17 mouse cellular contexts compared by ENCODE assay signal in the genomic region with DNA sequence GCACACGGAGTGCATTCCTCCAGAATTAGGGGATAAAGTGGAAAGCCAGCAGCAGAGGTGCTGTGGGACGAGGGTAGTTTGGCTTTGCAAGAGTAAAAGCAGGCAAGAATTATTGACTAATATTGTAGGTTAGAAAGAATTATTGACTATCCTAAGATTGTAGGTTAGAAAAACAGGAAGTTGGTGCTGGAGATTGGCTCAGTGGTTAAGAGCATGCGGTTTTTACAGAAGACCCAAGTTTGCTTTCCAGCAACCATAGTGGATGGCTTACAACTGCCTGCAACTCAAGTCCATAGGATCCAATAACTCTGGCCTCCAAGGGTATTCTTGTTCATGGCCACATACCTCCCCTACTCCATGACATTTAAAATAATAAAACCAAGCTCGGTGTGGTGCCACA. TPM values are rescaled to one million over a fixed set of nuclear protein-coding genes. Genes with fewer than 3 reads are reported as not detected.
"Had no signal": no experiment of that assay in that cellular context is flagged by ENCODE, and none has a peak within 500 bp of the region (broad histone marks: within the 10 kb centered on the region; RNA-seq: fewer than 3 reads in every experiment).

No protein-coding gene starts in this region.

- ATAC-seq: intestine, postnatal 0 days had no signal

- H3K27ac ChIP-seq: kidney, embryonic 15.5 days; left cerebral cortex, adult 2 months; liver, embryonic 13.5 days; midbrain, embryonic 10.5 days; neural tube, embryonic 13.5 days had no signal

- H3K4me3 ChIP-seq: kidney, embryonic 15.5 days; left cerebral cortex, adult 2 months; liver, embryonic 13.5 days; megakaryocyte, embryonic 14.5 days; midbrain, embryonic 10.5 days; myocyte; neural tube, embryonic 13.5 days had no signal

- H3K36me3 ChIP-seq: kidney, embryonic 15.5 days; liver, embryonic 13.5 days; midbrain, embryonic 10.5 days; neural tube, embryonic 13.5 days had no signal

- H3K9ac ChIP-seq: kidney, embryonic 15.5 days; liver, embryonic 13.5 days; neural tube, embryonic 13.5 days had no signal

- H3K9me3 ChIP-seq: kidney, embryonic 15.5 days; liver, embryonic 13.5 days; megakaryocyte, embryonic 14.5 days; midbrain, embryonic 10.5 days; neural tube, embryonic 13.5 days had no signal

- DNase-seq: kidney, adult 8-10 months; kidney, postnatal 10 days; kidney, postnatal 36 days; layer of hippocampus, postnatal 36 days; liver, embryonic 13.5 days; lung, adult 2 months; midbrain, embryonic 14.5 days; thymus, postnatal 25 days had no signal

- H3K27me3 ChIP-seq: kidney, embryonic 15.5 days; megakaryocyte, embryonic 14.5 days; neural tube, embryonic 13.5 days had no signal

RNA-seq across cellular contexts. Expression of gene Esrp2, which starts 9.2 kb away (rescaled TPM):
- total RNA-seq: layer of hippocampus, postnatal 36 days; left cerebral cortex, postnatal 10 days; neutrophil, adult 5-6 weeks had no signal
